Mouse (Mus musculus) bone marrow macrophage, adult 2 months (primary cell): ENCODE measurements at regions not wholly inside any gene's neighbourhood (a gene's known extent, or its start where the extent isn't known, plus 50 kb on each side); places are given as distances from the start of the nearest gene placed in this dataset.

Source experiments
- CTCF ChIP-seq: IDR thresholded peaks from 2 replicates; pipeline ENCODE4 v1.5.1; 2012; ENCODE audit warnings: low read depth, mild to moderate bottlenecking, low read length, moderate library complexity
- POLR2A ChIP-seq: IDR thresholded peaks from 2 replicates; pipeline ENCODE4 v1.6.1; 2012; ENCODE audit warnings: mild to moderate bottlenecking, low read depth, low read length, borderline replicate concordance

DNA sequence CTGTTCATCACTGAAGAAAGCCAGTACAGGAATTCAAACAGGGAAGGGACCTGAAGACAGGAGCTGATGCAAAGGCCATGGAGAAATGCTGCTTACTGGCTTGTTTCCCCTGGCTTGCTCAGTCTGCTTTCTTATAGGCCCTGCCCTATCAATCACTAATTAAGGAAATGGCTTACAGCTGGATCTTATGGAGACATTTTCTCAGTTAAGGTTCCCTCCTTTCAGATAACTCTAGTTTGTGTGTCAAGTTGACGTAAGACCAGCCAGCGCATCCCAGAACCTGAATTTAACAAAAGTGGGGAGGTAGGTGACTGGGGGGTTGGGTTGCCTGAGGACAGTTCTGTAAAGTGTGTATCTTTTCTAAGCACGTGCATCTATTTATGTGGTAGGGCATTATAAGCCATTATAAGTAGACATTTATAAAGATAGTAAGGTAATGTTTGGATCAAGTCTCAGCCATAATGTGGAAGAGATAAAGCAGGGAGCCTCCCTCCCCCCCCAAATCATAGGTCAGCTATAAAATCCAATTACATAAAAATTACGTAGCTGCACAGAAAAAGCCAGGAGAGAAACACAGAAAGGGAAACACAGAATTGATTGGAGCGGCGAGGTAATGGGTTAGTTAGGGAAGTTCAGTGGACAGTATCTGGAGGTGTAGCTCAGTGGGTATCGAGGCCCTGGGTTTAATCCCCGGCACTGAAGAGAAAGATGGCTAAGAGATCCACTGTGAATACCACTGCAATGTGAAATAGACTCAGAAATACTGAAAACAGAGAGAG lies 108.6 kb upstream of the Cpm start:
- TF ChIP-seq CTCF (no peak), POLR2A (no peak)
